Mouse (Mus musculus) retina, adult 2 months (tissue): ENCODE data around the gene Dnaja3.
A peak's percentile ranks its signal among the peaks of the same experiment; 100 is the strongest.

ENCODE experiments used
- DNase-seq: peaks from one replicate; pipeline ENCODE4 v3.0.0-alpha.2; 2012; ENCODE audit warnings: low read depth, low spot score

Gene Dnaja3

DNA sequence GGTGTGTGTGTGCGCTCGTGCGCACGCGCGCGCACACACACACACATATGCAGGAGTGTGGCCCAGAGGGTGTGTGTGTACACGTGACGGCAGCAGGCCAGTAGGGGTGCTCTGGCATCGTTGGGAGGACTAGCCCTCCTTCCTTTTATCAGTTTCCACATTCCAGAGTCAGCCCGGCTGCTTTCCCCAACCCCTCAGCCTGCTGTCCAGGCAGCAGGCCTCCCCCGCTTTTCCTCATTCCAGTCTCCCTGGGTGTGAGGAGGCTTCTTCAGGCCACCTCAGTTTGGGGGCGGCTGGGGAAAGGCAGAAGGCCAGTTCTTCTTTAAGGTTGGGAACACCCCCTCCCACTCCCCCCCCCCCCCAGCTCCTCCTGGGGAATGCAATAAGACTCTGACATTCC is 2.4 kb downstream of the Dnaja3 start:
- no peak for DNase-seq

- DNase-seq: no peak
These were observed 3.1 kb downstream of the Dnaja3 start for GRCm38 (mm10) chr16:4642937-4643336.

GRCm38 (mm10) chr16:4643670-4644419 is 4.1 kb downstream of the Dnaja3 start:
- DNase-seq: no peak

DNA sequence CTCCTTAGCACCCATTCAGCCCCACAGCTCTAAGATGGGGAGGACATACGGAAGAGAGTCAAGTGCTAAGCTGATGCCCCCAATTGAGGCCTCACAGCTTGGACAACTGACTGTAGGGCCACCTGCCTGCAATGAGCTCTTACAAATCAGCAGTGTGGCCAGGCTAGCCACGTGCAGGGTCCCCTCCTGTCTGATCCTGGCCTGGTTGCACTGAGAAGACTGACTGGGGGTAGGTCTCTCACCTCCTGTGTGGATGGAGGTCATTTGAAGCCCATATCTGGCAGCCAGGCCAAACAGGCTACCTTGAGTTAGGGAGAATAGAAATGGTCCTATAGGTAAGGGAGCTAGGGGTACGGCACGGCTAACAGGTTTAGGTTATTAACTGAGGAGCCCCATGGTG is 6.1 kb downstream of the Dnaja3 start:
- no peak for DNase-seq

DNA sequence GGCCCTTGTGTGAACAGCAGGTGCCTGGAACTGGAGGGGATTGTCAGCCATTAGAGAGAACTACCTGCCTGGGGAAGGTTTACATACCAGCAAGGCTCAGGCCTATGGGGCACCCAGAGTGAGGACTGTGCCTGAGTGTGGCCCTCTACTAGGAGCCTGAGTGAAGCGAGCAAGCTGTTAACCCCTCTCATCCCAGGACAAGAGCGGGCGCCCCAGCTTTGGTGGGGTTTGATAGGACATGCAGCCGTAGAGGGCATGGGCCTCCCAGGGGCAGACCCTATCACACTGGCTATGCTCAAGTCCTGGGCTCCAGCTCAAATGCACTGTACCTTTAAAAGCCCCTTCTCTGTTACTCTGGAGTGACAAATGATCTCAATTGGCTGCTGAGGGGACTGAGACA is 7.0 kb downstream of the Dnaja3 start:
- no peak for DNase-seq

GRCm38 (mm10) chr16:4647651-4648141 is 7.9 kb downstream of the Dnaja3 start:
- DNase-seq: no peak

GRCm38 (mm10) chr16:4648416-4649023 is 8.7 kb downstream of the Dnaja3 start:
- no peak for DNase-seq

DNA sequence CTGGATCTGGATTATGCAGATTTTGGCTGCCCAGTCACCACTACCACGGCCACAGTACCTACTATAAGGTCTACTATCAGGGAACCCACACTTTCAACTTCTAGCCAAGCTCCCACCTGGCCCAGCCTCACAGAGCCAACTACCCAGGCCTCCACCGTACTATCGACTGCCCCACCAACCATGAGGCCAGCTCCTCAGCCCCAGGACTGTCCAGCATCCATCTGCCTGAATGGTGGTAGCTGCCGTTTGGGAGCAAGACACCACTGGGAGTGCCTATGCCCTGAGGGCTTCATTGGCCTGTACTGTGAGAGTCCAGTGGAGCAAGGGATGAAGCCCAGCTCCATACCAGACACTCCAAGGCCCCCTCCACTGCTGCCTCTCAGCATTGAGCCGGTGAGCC is 9.4 kb downstream of the Dnaja3 start:
- no peak for DNase-seq

DNA sequence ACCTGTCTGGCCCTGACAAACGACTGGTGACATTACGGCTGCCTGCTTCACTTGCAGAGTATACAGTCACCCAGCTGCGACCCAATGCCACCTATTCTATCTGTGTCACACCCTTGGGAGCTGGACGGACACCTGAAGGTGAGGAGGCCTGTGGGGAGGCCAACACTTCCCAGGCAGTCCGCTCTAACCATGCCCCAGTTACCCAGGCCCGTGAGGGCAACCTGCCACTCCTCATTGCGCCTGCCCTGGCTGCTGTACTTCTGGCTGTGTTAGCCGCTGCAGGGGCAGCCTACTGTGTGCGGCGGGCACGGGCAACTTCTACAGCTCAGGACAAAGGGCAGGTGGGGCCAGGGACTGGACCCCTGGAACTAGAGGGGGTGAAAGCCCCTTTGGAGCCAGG is 9.9 kb downstream of the Dnaja3 start:
- no peak for DNase-seq

- DNase-seq: no peak
These were observed 10.4 kb downstream of the Dnaja3 start for GRCm38 (mm10) chr16:4650161-4650560.

- DNase-seq: no peak
These were observed 11.3 kb downstream of the Dnaja3 start for GRCm38 (mm10) chr16:4651081-4651480.

- no peak for DNase-seq
These were observed 11.8 kb downstream of the Dnaja3 start for GRCm38 (mm10) chr16:4651624-4652023.

GRCm38 (mm10) chr16:4652707-4653416 is 13.1 kb downstream of the Dnaja3 start:
- no peak for DNase-seq

DNA sequence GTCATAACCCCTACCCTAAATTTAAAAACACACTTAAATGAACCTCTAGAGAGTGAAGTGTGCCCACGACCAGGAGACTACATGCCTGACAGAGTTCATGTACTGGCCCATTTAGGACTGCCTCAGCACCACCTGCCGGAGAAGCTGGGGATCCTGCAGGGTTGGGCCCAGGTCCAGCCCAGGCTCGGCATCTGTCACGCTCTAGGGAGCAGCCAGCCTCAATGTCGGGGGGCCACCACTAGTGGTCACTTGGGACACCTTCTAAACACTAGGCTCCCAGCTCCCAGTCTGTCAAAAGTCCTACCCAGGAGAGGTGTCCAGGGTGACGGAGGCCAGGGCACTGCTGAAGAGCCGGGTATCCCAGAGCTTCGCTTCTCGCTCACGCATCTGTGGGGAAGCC is 14.9 kb downstream of the Dnaja3 start:
- DNase-seq: no peak

DNA sequence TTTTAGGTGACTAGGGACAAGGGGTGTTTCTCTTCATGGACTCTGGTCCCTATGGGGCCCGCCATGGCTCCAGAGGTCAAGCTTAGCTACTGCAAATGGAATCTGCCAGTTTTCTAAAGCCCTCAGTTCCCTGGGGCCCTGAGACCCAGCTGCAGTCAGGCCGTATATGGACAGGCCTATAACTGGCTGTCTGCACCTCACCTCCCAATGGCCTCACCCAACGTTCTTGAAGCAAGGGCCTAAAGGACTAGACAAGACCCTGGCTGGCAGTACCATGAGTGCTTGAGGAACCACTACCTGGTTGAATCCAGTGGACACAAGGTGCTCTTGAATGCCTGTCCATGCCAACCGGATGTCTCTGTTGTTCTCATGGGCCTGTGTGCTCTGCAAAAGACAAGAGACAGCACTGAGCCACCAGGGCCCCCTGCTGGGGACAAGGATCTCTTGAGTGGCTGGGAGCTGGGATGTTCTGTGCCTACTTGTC is 15.5 kb downstream of the Dnaja3 start:
- DNase-seq: no peak

DNA sequence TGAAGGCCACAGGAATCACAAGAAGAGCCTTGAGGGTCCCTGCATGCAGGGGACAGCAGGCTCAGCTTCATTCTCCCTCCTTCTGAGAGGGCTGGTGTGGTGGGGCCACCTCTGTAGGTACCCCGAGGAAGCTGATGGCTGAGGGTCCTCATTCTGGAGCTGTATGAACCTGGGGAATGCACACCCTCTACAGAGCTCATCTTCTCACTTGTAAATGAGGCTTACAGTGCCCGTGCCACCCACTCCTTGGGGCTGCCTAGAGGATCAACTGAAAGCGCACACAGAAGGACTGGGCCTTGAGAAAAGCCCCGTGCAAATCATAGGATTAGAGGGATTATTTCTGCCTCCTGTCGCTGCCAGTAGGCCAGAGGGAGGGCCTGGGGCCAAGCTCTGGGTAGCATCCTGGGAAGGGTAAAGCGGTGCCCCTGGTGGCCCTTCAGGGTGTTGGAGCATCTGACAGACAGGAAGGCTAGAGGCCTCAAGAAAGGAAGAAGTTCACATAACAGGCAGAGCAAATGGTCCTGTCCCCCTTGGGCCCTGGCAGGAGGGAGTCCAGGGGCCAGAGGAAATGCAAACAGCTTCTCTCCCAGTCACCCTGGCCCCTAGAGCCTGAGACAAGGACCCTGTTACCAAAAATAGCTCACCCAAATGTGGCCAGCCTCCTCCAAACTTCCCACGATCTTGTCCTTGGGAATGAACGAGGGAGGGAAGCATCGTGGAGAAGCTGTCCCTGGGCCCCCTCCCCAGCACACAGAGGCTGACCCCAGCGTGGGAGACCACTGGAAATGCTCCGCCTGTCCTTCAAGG is 16.2 kb downstream of the Dnaja3 start:
- DNase-seq: peak; percentile 88

DNA sequence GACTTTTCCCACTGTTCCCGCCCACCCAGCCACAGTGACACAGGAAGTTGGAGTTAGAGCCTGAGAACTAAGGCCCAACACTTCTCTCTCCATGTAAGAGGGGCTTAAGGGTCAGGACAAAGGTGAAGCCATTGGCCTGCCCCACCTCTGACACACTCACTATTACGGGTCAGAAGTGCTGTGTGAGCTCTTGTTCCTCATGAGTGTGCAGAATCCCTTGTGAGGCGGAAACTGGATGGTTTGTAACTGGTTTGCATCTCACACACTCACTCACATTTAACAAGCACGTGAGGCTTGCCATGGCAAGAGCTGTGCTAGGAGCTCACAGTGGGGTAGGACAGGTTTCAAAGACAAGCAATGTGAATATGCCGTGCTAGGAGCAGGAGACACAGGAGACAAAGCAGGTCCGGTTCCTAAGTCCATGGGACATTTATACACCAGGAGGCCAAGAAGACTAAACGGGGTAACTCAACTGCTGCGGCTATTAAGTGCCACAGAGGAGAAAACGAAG is 16.8 kb downstream of the Dnaja3 start:
- no peak for DNase-seq

DNA sequence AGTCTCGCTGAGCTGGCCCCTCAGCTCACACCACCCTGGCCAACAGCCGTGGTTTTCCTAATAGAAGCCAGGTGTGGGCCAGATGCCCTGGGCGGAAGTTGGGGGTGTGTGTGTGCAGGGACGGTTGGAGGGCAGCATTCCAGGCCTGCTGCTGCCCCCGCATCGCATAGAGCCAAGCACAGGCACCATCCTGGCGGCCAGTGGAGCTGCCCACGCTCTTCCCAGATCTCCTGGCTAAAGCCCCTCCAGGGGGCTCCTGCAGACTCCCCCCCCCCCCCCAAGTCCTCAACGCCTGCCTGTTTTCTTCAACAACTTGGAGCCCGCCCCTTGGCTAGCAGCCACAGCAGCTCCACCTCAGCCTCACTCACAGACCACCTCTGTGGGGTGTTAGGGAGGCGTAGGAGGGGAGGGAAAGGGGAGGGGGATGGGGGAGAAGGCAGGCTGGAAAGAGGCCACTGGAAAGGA is 19.0 kb downstream of the Dnaja3 start:
- no peak for DNase-seq

- no peak for DNase-seq
These were observed 19.5 kb downstream of the Dnaja3 start for GRCm38 (mm10) chr16:4659326-4659725.

GRCm38 (mm10) chr16:4661605-4662004 is 21.8 kb downstream of the Dnaja3 start:
- DNase-seq: no peak

DNA sequence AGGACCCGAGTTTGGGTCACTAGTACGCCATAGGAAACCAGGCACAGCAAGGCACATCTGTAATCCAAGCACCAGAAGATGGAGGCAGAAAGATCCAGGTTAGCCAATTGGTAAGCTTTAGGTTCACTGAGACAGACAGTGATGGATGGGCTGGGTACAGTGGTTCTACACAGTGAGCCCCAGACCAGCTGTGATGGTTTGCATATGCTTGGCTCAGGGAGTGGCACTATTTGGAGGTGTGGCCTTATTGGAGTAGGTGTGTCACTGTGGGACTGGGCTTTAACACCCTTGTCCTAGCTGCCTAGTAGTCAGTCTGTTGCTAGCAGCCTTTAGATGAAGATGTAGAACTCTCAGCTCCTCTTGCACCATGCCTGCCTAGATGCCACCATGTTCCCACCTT is 24.0 kb downstream of the Dnaja3 start:
- no peak for DNase-seq
